Mouse (Mus musculus) embryonic stem cell, embryonic (primary cell): ENCODE measurements around the gene Cd79a.

Experiments used
- CTCF ChIA-PET, 4 experiments: fragments of 300-600 bp in 2 of 4; fragments of 350-600 bp in 2 of 4; sonication (Branson Sonifier 250); formaldehyde crosslinking; loops; one replicate each; lab custom pipeline; 2022; ENCODE audit warnings: inconsistent platforms in 2 of 4; lab: Charles Lee
- POLR2A ChIA-PET, 4 experiments: fragments of 300-600 bp in 2 of 4; fragments of 350-600 bp in 2 of 4; sonication (Branson Sonifier 250); formaldehyde crosslinking; loops; one replicate each; lab custom pipeline; 2022; ENCODE audit warnings: antibody characterized with exemption in 4 of 4, inconsistent platforms in 1 of 4; lab: Charles Lee

Gene Cd79a

DNA sequence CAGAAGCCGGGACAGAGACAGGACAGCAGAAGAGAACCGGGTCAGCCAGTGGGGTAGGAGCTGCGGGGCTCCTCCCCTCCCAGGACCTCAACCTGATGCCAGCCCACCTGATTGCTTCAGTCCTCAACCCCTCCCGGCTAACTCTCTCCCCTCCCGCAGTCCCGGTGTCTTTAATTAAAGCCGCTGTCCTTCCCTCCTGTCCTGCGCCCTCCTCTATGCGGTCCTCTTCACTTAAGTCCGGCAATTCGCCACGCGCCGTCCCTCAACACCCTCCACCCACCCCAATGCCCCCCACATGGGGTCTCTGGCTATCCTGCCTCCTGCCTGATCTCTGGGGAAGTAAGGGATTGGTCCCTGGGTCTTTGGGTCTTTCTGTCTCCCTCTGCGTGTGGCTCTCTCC is 34.5 kb downstream of the Cd79a start:
- CTCF ChIA-PET: interaction anchor here in 1 of 4 experiments (0.6 kb wide), 1 partner anchor 19 kb away, joined by 3 read pairs; no protein-coding TSS in a partner anchor

DNA sequence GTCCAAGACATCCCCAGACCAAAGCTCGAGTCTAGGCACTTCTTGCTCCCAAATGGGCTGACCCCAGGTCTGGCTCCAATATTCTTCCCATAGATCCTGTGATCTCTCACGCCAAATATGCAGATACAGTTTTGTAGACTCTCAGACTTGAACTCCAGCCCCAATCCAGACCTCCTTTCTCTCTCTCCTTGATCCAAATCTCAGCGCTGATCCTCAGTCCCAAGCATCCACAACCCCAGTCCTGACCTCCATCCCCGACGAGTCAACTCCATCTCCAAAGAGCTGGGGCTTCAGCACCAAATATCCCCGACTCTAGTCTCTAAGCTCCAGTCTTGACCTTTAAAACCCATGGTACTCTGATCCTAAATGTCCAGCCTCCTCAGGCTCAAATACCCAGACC is 46.5 kb downstream of the Cd79a start:
- POLR2A ChIA-PET: interaction anchor here in 2 of 4 experiments (0.7 to 3.8 kb wide), 8 partner anchors 36 to 74 kb away, joined by 3 to 14 read pairs (median 4); partner anchors contain the start of genes Dmrtc2 (in 1 of the 2), Lypd4 (in 1 of the 2) and Rps19 (in 1 of the 2)
- CTCF ChIA-PET: interaction anchor here in 3 of 4 experiments (0.6 to 0.8 kb wide), 4 partner anchors 22 to 281 kb away, joined by 3 to 12 read pairs (median 4); no protein-coding TSS in a partner anchor

More for the DNA sequence above, 34.5 kb downstream of the Cd79a start:
- POLR2A ChIA-PET: interaction anchor here in 1 of 4 experiments (0.7 to 1.8 kb wide), 2 partner anchors 17 to 21 kb away, joined by 3 to 5 read pairs; no protein-coding TSS in a partner anchor

DNA sequence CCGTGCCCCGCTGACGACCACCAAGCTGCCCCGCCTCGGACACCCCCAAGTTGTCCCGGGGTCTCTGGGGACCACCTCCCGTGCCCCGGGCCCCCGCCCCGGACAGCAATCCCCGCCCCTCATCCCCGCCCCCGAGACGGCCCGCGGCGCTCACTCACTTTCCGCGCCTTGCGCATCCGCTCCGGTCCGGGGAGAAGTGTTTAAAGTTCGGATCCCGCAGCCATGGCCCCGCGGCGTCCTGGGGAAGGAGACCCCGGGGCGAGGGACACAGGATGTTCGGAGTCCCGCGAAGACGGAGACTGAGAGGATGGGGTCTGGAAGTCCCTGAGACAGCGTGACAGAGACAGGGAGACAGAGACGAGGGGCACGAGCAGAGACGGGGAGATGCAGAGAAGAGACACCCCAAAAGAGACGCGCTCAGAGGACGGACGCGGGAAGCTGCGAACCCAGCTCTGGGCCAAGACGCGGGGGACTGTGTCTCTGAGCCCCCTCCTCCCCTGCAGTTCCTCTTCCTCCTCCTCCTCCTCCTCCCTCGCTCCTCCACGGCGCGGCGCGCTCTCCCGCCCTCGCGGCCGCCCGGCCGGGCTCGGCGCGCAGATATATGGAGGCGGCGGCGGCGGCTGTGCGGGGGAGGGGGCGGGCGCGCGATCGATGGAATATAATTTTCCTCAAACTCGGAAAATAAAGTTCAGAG is 47.2 kb downstream of the Cd79a start, which contains the start of gene Gm4881:
Gm4881 (minus strand) TSS at position 238 of the 694 bp plus-strand sequence.
- ChIA-PET CTCF (interaction anchor here in 2 of 4 experiments (0.6 to 0.8 kb wide), 3 partner anchors 39 to 282 kb away, joined by 3 to 6 read pairs (median 4); no protein-coding TSS in a partner anchor), POLR2A (interaction anchor here in 2 of 4 experiments (0.7 to 3.8 kb wide), 6 partner anchors 52 to 75 kb away, joined by 3 to 14 read pairs (median 6); partner anchors contain the start of genes Dmrtc2 (in 1 of the 2), Lypd4 (in 1 of the 2) and Rps19 (in 1 of the 2))

DNA sequence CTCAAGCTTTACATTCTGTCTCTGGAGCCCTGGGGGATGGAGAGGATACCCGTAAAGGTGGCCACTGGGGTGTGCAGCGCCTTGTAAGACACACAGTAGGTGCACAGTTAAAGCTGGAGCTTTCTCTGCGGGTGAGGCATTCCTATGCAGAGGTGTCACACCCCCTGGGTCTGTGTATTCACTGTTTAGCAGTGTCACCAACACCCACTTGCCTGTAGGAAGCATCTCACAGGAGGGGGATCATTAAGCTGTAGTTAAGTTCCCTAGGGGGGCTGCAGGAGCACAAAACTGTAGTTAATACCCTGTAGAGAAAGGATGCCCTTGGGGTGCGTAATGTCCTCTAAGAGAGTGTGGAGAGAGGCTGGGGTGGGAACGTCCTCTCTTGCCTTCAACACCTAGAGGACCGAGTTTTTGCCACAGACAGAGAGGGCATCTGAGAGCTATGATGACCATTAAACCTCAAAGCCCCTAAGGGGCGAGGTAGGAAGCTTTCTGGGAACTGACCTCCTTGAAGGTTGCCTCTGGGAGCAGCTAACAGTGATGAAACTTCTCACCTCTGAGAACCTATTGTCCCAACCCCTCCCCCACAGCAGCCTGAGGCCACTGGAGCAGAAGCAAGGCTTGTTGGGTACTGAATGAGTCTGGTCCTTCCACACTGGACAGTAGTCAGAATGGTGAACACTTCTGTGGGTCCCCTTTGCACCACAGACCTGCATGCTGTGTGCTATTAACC is 50.3 kb downstream of the Cd79a start:
- ChIA-PET POLR2A (interaction anchor here (0.5 to 5.4 kb wide), 24 partner anchors 16 to 1661 kb away, joined by 3 to 70 read pairs (median 4); partner anchors contain the start of genes Rps19 (in 2 of the 4), Dmrtc2 (in 1 of the 4) and Lypd4 (in 1 of the 4)), CTCF (interaction anchor here (0.5 to 1.8 kb wide), 14 partner anchors 11 to 563 kb away, joined by 3 to 6 read pairs (median 4); partner anchors contain the start of gene Rabac1 (in 1 of the 4))

DNA sequence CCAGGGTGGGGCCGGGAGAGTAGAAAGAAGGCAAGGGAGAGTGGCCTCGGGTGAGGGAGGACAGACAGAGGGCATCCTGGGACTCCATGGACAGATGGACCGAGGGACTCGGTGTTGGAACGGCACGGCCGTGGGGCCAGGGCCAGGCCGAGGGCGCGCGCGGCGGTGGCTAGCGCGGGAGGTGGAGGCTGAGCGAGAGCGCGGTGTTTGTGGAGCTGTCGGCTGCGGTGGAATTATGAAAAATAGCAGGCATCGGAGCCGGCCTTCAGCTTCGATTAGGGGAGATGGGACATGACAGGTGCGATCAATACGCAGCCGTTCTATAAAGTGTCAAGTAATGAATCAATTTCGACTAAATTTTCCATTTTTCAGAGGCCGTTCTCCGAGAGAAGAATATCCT is 51.6 kb downstream of the Cd79a start:
- POLR2A ChIA-PET: interaction anchor here in 3 of 4 experiments (1.2 to 5.4 kb wide), 13 partner anchors 8 to 128 kb away, joined by 3 to 70 read pairs (median 8); partner anchors contain the start of genes Rabac1 (in 1 of the 3) and Rps19 (in 1 of the 3)
- CTCF ChIA-PET: interaction anchor here in 3 of 4 experiments (0.6 to 2.8 kb wide), 7 partner anchors 16 to 442 kb away, joined by 3 to 21 read pairs (median 12); partner anchors contain the start of genes Rabac1 (in 1 of the 3) and Zfp428 (in 1 of the 3)

DNA sequence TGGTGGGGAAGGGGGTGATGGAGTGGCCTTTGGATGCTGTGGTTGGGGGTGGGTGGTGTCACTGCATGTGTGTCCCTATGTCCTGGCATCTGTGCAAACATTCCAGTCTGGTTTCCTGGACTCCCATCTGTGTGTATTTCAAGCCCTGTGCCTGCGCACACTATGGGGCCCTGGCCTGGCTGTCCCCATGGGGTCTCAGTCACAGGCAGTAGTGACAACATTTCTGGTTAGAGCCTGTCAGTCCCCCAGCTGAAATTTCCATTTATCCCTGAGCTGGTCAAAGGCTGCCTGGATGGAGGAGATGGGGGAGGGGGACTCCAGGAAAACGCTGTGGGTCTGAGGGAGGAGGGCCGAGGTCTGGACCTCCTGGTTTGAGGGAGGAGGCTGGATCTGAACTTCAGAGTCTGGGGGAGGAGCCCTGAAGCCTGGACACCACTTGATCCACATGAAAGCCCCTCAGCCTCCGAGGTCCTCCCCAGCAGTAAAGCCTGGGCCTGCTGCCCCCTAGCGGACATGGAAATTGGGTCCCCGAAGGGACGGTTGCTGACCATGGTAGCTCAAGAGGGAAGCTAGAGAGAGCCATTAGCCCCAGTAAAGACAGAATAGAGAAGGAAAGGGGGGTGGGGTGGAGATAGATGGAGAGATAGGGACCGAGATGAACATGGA is 52.9 kb downstream of the Cd79a start:
- POLR2A ChIA-PET: interaction anchor here (0.6 to 5.4 kb wide), 27 partner anchors 8 to 110 kb away, joined by 3 to 70 read pairs (median 5); partner anchors contain the start of genes Rps19 (in 2 of the 4), Arhgef1 (in 1 of the 4) and Rabac1 (in 1 of the 4)

More for the DNA sequence above, 52.9 kb downstream of the Cd79a start:
- CTCF ChIA-PET: interaction anchor here (0.5 to 2.9 kb wide), 57 partner anchors 8 to 1565 kb away, joined by 3 to 21 read pairs (median 4); partner anchors contain the start of genes Rabac1 (in 2 of the 4), Rps19 (in 2 of the 4), Dmrtc2 (in 1 of the 4) and Lypd4 (in 1 of the 4)
